ENCODE assay signal across 8 mouse cellular contexts in genomic region chr5:21141133-21141551, GRCm38 (mm10). TPM values are rescaled to one million over a fixed set of nuclear protein-coding genes. Genes with fewer than 3 reads are reported as not detected.
A peak's percentile ranks its signal among the peaks of the same experiment; 100 is the strongest.
DNase-seq lines count a peak whose midpoint lies in the region; ATAC-seq lines count a peak whose summit lies in the region.

No protein-coding gene starts in this region.

- DNase-seq in ES-CJ7 (ENCODE audit: low read depth, low spot score) = peak; percentile 40
- DNase-seq in cerebellum, postnatal 10 days = peak; percentile 28 to 38
- DNase-seq in layer of hippocampus, postnatal 10 days (ENCODE audit: low spot score in 2 of 2) = peak; percentile 22 to 35
- DNase-seq in lung, postnatal 14 days = peak; percentile 53
- DNase-seq in retina, postnatal 1 day = peak; percentile 20
- peak; percentile 40 for DNase-seq in thymus, postnatal 25 days

- ATAC-seq in granulocyte monocyte progenitor cell, adult 5-6 weeks (replicated peaks; ENCODE audit: poor library complexity, severe bottlenecking) = peak; percentile 83
- ATAC-seq in hematopoietic stem cell, adult 5-6 weeks (replicated peaks in 1 of 2; ENCODE audit: insufficient read depth in 1 of 2, low FRiP score in 2 of 2, low TSS enrichment in 1 of 2, low read depth in 1 of 2, poor library complexity in 2 of 2, severe bottlenecking in 2 of 2) = peak; percentile 87 to 90

RNA-seq across cellular contexts. Expression of gene Gsap, which starts 44.9 kb away (rescaled TPM):
- 2.4 and 4.2 TPM in 2 replicates for total RNA-seq in granulocyte monocyte progenitor cell, adult 5-6 weeks (2014; fragmentation: Nextera tagmentation)
- 4.6 and 6.6 TPM in 2 replicates for total RNA-seq in granulocyte monocyte progenitor cell, adult 5-6 weeks (2017)
- total RNA-seq in hematopoietic stem cell, adult 5-6 weeks (2017) = 11.6 and 24.8 TPM in 2 replicates
- total RNA-seq in layer of hippocampus, postnatal 10 days (2021) = 10 to 100 TPM; 11.6 to 13.0 TPM

Comparison
In these comparisons a context has a peak if more than half of its experiments do, and no peak if none do; other contexts are left out.
1. Peak in every context shown above with its lines: DNase-seq and ATAC-seq.